Mouse (Mus musculus): ENCODE measurements around the gene Inpp4b.

- TF ChIP-seq CTCF (IDR thresholded peaks at IDR 0.05; ENCODE audit: control insufficient read depth, insufficient read depth, insufficient read length): no peak
- no peak for TF ChIP-seq USF1 (IDR thresholded peaks at IDR 0.05; ENCODE audit: low read depth)
- no peak for TF ChIP-seq MYOG (IDR thresholded peaks at IDR 0.05; ENCODE audit: control insufficient read depth, extremely low read depth, insufficient read length)
- TF ChIP-seq CEBPB (IDR thresholded peaks at IDR 0.05; ENCODE audit: low read depth): no peak
- TF ChIP-seq MYOD1 (IDR thresholded peaks at IDR 0.05; ENCODE audit: control insufficient read depth, insufficient read length, low read depth): no peak
Measured at GRCm38 (mm10) chr8:81761466-81761865, 419.1 kb downstream of the Inpp4b start.

Data from C2C12 (cell line).